Mouse (Mus musculus): ENCODE measurements at regions not wholly inside any gene's neighbourhood (a gene's known extent, or its start where the extent isn't known, plus 50 kb on each side); places are given as distances from the start of the nearest gene placed in this dataset.
A peak's percentile ranks its signal among the peaks of the same experiment; 100 is the strongest.
"Not testable (repeated sequence)": the region's sequence is repeated elsewhere in the genome, so short reads cannot be mapped to it uniquely, and the experiment has no call there.

GRCm38 (mm10) chr6:31134736-31135077 lies 175.8 kb upstream of the Klf14 start:
- DNase-seq = no peak

GRCm38 (mm10) chr6:31135580-31135979 lies 176.7 kb upstream of the Klf14 start:
- DNase-seq = no peak

- DNase-seq = peak in 1 of 2 experiments; percentile 66
Observed at GRCm38 (mm10) chr6:31136895-31137294, 178.0 kb upstream of the Klf14 start.

- peak in 1 of 2 experiments; percentile 51 for DNase-seq
Observed at GRCm38 (mm10) chr6:31137351-31137750, 178.5 kb upstream of the Klf14 start.

- peak; percentile 40 to 51 for DNase-seq
Observed at GRCm38 (mm10) chr6:31140000-31140399, 181.1 kb upstream of the Klf14 start.

GRCm38 (mm10) chr6:31140593-31140992 lies 181.7 kb upstream of the Klf14 start:
- no peak for DNase-seq

GRCm38 (mm10) chr6:31141486-31141885 lies 182.6 kb upstream of the Klf14 start:
- peak in 1 of 2 experiments; percentile 27 for DNase-seq

- DNase-seq = not testable (repeated sequence)
Observed at GRCm38 (mm10) chr6:31142479-31143007, 183.7 kb upstream of the Klf14 start.

- DNase-seq = no peak
Observed at GRCm38 (mm10) chr6:31145687-31146086, 186.8 kb upstream of the Klf14 start.

GRCm38 (mm10) chr6:31146779-31147178 lies 187.9 kb upstream of the Klf14 start:
- peak in 1 of 2 experiments; percentile 64 for DNase-seq

GRCm38 (mm10) chr6:31147682-31148081 lies 188.8 kb upstream of the Klf14 start:
- no peak for DNase-seq

GRCm38 (mm10) chr6:31148311-31148856 lies 189.5 kb upstream of the Klf14 start:
- DNase-seq = peak in 1 of 2 experiments; percentile 66

- no peak for DNase-seq
Observed at GRCm38 (mm10) chr6:31149164-31149563, 190.3 kb upstream of the Klf14 start.

GRCm38 (mm10) chr6:31150416-31150815 lies 191.5 kb upstream of the Klf14 start:
- DNase-seq = no peak

- DNase-seq = peak; percentile 48 to 57
Observed at GRCm38 (mm10) chr6:31155857-31156256, 197.0 kb upstream of the Klf14 start.

- DNase-seq = no peak
Observed at GRCm38 (mm10) chr6:31156999-31157398, 198.1 kb upstream of the Klf14 start.

GRCm38 (mm10) chr6:31157429-31157828 lies 198.6 kb upstream of the Klf14 start:
- DNase-seq = no peak

GRCm38 (mm10) chr6:31158648-31159047 lies 199.8 kb upstream of the Klf14 start:
- no peak for DNase-seq

GRCm38 (mm10) chr6:31159240-31159639 lies 200.4 kb upstream of the Klf14 start:
- DNase-seq = peak in 1 of 2 experiments; percentile 29

- no peak for DNase-seq
Observed at GRCm38 (mm10) chr6:31159935-31160670, 201.2 kb upstream of the Klf14 start.

GRCm38 (mm10) chr6:31161445-31162340 lies 202.8 kb upstream of the Klf14 start:
- no peak for DNase-seq

- DNase-seq = no peak
Observed at GRCm38 (mm10) chr6:31165011-31165410, 206.1 kb upstream of the Klf14 start.

- DNase-seq = no peak
Observed at GRCm38 (mm10) chr6:31166347-31166746, 207.5 kb upstream of the Klf14 start.

Data from kidney, adult 8-10 months (tissue).